Mouse (Mus musculus) brown adipose tissue, adult 24 weeks (tissue): ENCODE data around the gene Tcam1. TPM values are rescaled to one million over a fixed set of nuclear protein-coding genes. Genes with fewer than 3 reads are reported as not detected.
A peak's percentile ranks its signal among the peaks of the same experiment; 100 is the strongest.

Source experiments
- H3K27ac ChIP-seq: fragments of 200-500 bp; replicated peaks from 2 replicates; pipeline ENCODE4 v1.5.1; 2012; ENCODE audit warnings: low read depth, mild to moderate bottlenecking, low read length
- H3K4me1 ChIP-seq: fragments of 200-500 bp; 2 replicates; pipeline ENCODE4 v1.6.1; 2012; ENCODE audit warnings: low read length, mixed read lengths; ENCODE audit not compliant: control insufficient read depth, insufficient read depth, insufficient read length
- H3K4me3 ChIP-seq: fragments of 200-500 bp; 2 replicates; pipeline ENCODE4 v1.5.1; 2012; ENCODE audit warnings: low read depth, mild to moderate bottlenecking, low read length, moderate library complexity; ENCODE audit not compliant: insufficient read depth
- polyA plus RNA-seq: library from polyadenylated mRNA; stranded (reverse); fragments of >200 nt; gene quantifications from 2 replicates; pipeline ENCODE4 v1.2.4, GENCODE M21; 2012; ENCODE audit not compliant: missing spikeins, insufficient read depth, insufficient read length

Tcam1 gene
- polyA plus RNA-seq, 1 experiment, result 0.44 TPM

GRCm38 (mm10) chr11:106290376-106290775 is 13.9 kb downstream of the Tcam1 start:
- Histone ChIP-seq H3K4me3 (no peak overlapping the region), H3K4me1 (no peaks in the 10 kb centered on the region)

GRCm38 (mm10) chr11:106291861-106292260 is 15.4 kb downstream of the Tcam1 start:
- Histone ChIP-seq H3K4me1 (no peaks in the 10 kb centered on the region), H3K27ac (no peak overlapping the region), H3K4me3 (no peak overlapping the region)

More at GRCm38 (mm10) chr11:106290376-106290775, 13.9 kb downstream of the Tcam1 start:
- no peak overlapping the region for H3K27ac ChIP-seq

GRCm38 (mm10) chr11:106301765-106302164 is 25.3 kb downstream of the Tcam1 start, which contains the start of gene Gh:
Gh (minus strand) TSS chr11:106301865.
- H3K4me1 ChIP-seq, result no peaks in the 10 kb centered on the region
- H3K4me3 ChIP-seq, result no peak within 1 kb of the TSS
- H3K27ac ChIP-seq, result no peak within 1 kb of the TSS

GRCm38 (mm10) chr11:106302634-106303033 is 26.2 kb downstream of the Tcam1 start:
- Histone ChIP-seq H3K27ac (no peak overlapping the region), H3K4me1 (no peaks in the 10 kb centered on the region), H3K4me3 (no peak overlapping the region)

- no peak overlapping the region for H3K4me3 ChIP-seq
- H3K27ac ChIP-seq, result no peak overlapping the region
- no peaks in the 10 kb centered on the region for H3K4me1 ChIP-seq
Measured at GRCm38 (mm10) chr11:106305348-106306064, 29.0 kb downstream of the Tcam1 start.

GRCm38 (mm10) chr11:106306065-106306385 is 29.6 kb downstream of the Tcam1 start:
- Histone ChIP-seq H3K4me3 (no peak overlapping the region), H3K4me1 (no peaks in the 10 kb centered on the region), H3K27ac (no peak overlapping the region)

- Histone ChIP-seq H3K4me1 (no peaks in the 10 kb centered on the region), H3K27ac (no peak overlapping the region), H3K4me3 (no peak overlapping the region)
Measured at GRCm38 (mm10) chr11:106306758-106307157, 30.3 kb downstream of the Tcam1 start.

- H3K4me1 ChIP-seq, result no peaks in the 10 kb centered on the region
- no peak overlapping the region for H3K27ac ChIP-seq
- no peak overlapping the region for H3K4me3 ChIP-seq
Measured at GRCm38 (mm10) chr11:106307432-106307831, 31.0 kb downstream of the Tcam1 start.

GRCm38 (mm10) chr11:106308162-106308561 is 31.7 kb downstream of the Tcam1 start:
- no peak overlapping the region for H3K4me3 ChIP-seq
- H3K4me1 ChIP-seq, result no peaks in the 10 kb centered on the region
- H3K27ac ChIP-seq, result no peak overlapping the region

GRCm38 (mm10) chr11:106310123-106310522 is 33.7 kb downstream of the Tcam1 start:
- Histone ChIP-seq H3K4me1 (no peaks in the 10 kb centered on the region), H3K27ac (no peak overlapping the region), H3K4me3 (no peak overlapping the region)

GRCm38 (mm10) chr11:106313533-106313932 is 37.1 kb downstream of the Tcam1 start:
- Histone ChIP-seq H3K4me1 (no peaks in the 10 kb centered on the region), H3K4me3 (no peak overlapping the region), H3K27ac (no peak overlapping the region)

GRCm38 (mm10) chr11:106314333-106314812 is 37.9 kb downstream of the Tcam1 start, which contains the start of gene Cd79b:
Cd79b (minus strand) TSS chr11:106314762.
- H3K4me3 ChIP-seq, result 0 out of 2 replicates have a peak within 1 kb of the TSS, but pooled peaks have one; percentile 6

GRCm38 (mm10) chr11:106316416-106316815 is 39.9 kb downstream of the Tcam1 start:
- H3K4me3 ChIP-seq, result no peak overlapping the region
- no peak overlapping the region for H3K27ac ChIP-seq
- peaks cover 4% of the 10 kb centered on the region for H3K4me1 ChIP-seq

More at GRCm38 (mm10) chr11:106314333-106314812, 37.9 kb downstream of the Tcam1 start, which contains the start of gene Cd79b:
- Histone ChIP-seq H3K27ac (no peak within 1 kb of the TSS), H3K4me1 (peaks cover 4% of the 10 kb centered on the region)

- H3K4me1 ChIP-seq, result peaks cover 4% of the 10 kb centered on the region
- no peak overlapping the region for H3K4me3 ChIP-seq
- H3K27ac ChIP-seq, result no peak overlapping the region
Measured at GRCm38 (mm10) chr11:106317801-106318200, 41.3 kb downstream of the Tcam1 start.

GRCm38 (mm10) chr11:106318406-106319366 is 42.2 kb downstream of the Tcam1 start:
- peak overlapping the region; percentile 24 for H3K4me3 ChIP-seq
- H3K27ac ChIP-seq, result peak overlapping the region; percentile 48

More at GRCm38 (mm10) chr11:106318406-106319366, 42.2 kb downstream of the Tcam1 start:
- H3K4me1 ChIP-seq, result peaks cover 4% of the 10 kb centered on the region
